Mouse (Mus musculus) kidney, postnatal 0 days (tissue): ENCODE results near the gene Fbxl2. TPM values are rescaled to one million over a fixed set of nuclear protein-coding genes. Genes with fewer than 3 reads are reported as not detected.

Experiments used
- ATAC-seq: fragments of 200-750 bp; cut with Nextera tagmentation; replicated peaks from 2 replicates; pipeline ENCODE4 v1.8.0; 2017; ENCODE audit warnings: low read depth, moderate number of reproducible peaks, moderate TSS enrichment, moderate library complexity; ENCODE audit not compliant: low FRiP score
- DNase-seq: peaks from one replicate; pipeline ENCODE4 v3.0.0-alpha.2; 2016; ENCODE audit warnings: low spot score
- H3K27ac ChIP-seq: fragments of 300-500 bp; sonication (generic); 2 replicates; pipeline ENCODE4 v1.5.1; 2014; ENCODE audit warnings: mild to moderate bottlenecking
- H3K27me3 ChIP-seq: fragments of 300-500 bp; sonication (generic); 2 replicates; pipeline ENCODE4 v1.6.1; 2014; ENCODE audit warnings: low read length, mixed read lengths; ENCODE audit not compliant: insufficient read depth
- H3K36me3 ChIP-seq: fragments of 300-500 bp; sonication (generic); 2 replicates; pipeline ENCODE4 v1.6.1; 2014; ENCODE audit warnings: low read length, mixed read lengths; ENCODE audit not compliant: insufficient read depth
- H3K4me1 ChIP-seq: fragments of 300-500 bp; sonication (generic); replicated peaks from 2 replicates; pipeline ENCODE4 v1.6.1; 2014; ENCODE audit warnings: antibody characterized with exemption, low read length, mixed read lengths; ENCODE audit not compliant: insufficient read depth
- H3K4me2 ChIP-seq: fragments of 300-500 bp; sonication (generic); 2 replicates; pipeline ENCODE4 v1.6.1; 2014; ENCODE audit warnings: mild to moderate bottlenecking, low read length, moderate library complexity, mixed read lengths
- H3K4me3 ChIP-seq: fragments of 300-500 bp; sonication (generic); replicated peaks from 2 replicates; pipeline ENCODE4 v1.5.1; 2014; ENCODE audit warnings: low read depth, low read length
- H3K9ac ChIP-seq: fragments of 300-500 bp; sonication (generic); 2 replicates; pipeline ENCODE4 v1.6.1; 2014; ENCODE audit warnings: low read depth, low read length
- H3K9me3 ChIP-seq: fragments of 300-500 bp; sonication (generic); replicated peaks from 2 replicates; pipeline ENCODE4 v1.6.1; 2016; ENCODE audit warnings: low read length, inconsistent platforms, mixed read lengths
- CTCF ChIP-seq: IDR thresholded peaks from 2 replicates; pipeline ENCODE4 v1.5.1; 2016; ENCODE audit warnings: antibody characterized with exemption, low read depth, mild to moderate bottlenecking, moderate library complexity
- WGBS: fragments of 180-500 bp; shearing (Covaris S2); extraction: QIAGEN DNeasy Blood & Tissue Kit; methylation state at CpG from one replicate; pipeline ENCODE4 v1.1.7; 2014; 5-methylcytosine and 5-hydroxymethylcytosine counted together
- polyA plus RNA-seq: library from polyadenylated mRNA; unstranded; fragments of >200 nt; fragmentation: Nextera tagmentation; extraction: Ambion mirVana; gene quantifications from 2 replicates; pipeline ENCODE4 v1.2.1, GENCODE M21; 2015

Fbxl2 gene
- polyA plus RNA-seq, 1 experiment from 2014 or later = 2.8 TPM

GRCm38 (mm10) chr9:113990547-113991248 lies 55.3 kb downstream of the Fbxl2 start:
- peak; percentile 73 for ATAC-seq
- DNase-seq = peak; percentile 92
- Histone ChIP-seq H3K27me3 (no peaks in the 10 kb centered on the region), H3K4me3 (no peak overlapping the region), H3K4me2 (peak overlapping the region; percentile 57), H3K27ac (no peak overlapping the region), H3K4me1 (no peaks in the 10 kb centered on the region), H3K9me3 (no peaks in the 10 kb centered on the region), H3K9ac (peak overlapping the region; percentile 28; the same call in 1 of the 2 replicates), H3K36me3 (no peaks in the 10 kb centered on the region)
- WGBS = 20% methylated on average over 18 of the region's 18 CpGs
- peak; percentile 96 for TF ChIP-seq CTCF

GRCm38 (mm10) chr9:113984946-113985620 lies 60.9 kb downstream of the Fbxl2 start:
- 69% methylated on average over 13 of the region's 13 CpGs for WGBS
- DNase-seq = no peak

DNA sequence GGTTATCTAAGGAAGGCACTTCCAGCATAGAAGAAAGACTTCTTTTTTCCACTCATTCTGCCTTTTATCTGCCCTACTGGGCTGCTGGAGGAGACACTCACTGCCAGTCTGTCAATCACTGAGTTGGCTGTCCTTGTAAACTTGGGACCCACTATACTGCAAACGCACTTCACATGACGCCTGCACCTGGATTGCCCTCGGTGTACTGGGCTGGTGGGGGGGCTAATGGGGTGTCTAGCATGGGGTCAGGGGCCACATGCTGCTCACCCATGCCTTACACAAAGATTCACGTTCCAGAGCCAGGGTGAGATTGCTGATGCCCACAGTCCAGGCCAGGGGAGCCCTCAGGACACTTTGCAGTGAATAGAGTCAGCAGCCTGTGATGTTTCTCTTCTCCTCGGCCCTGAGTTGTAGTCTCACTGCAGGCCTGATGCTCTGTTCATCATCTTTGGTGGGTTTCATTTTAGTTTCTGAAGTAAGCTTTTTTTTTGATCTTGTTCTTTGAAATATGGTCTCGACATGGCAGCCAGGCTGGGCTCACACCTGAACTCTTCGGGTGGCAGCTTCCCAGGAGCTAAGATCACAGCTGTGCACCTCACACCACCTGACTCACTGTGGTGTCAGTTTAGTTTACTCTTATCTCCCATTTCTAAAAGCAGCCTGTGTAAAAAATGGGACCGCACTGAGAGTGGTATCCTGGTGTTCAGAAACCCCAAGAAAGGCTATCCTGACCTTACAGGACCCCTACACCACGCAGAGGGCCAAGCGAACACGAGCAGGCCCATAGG lies 62.9 kb downstream of the Fbxl2 start:
- Histone ChIP-seq H3K9ac (no peak overlapping the region), H3K36me3 (peaks cover 4% of the 10 kb centered on the region; the same call in 1 of the 2 replicates), H3K27ac (no peak overlapping the region), H3K4me3 (no peak overlapping the region), H3K27me3 (no peaks in the 10 kb centered on the region), H3K4me2 (no peak overlapping the region), H3K4me1 (0 out of 2 replicates have a peak, but pooled peaks cover 3% of the 10 kb centered on the region), H3K9me3 (no peaks in the 10 kb centered on the region)
- ATAC-seq (no peak), DNase-seq (no peak)
- WGBS = 70% methylated on average over 11 of the region's 11 CpGs
- TF ChIP-seq CTCF = no peak

More at GRCm38 (mm10) chr9:113984946-113985620, 60.9 kb downstream of the Fbxl2 start:
- no peaks in the 10 kb centered on the region for H3K36me3 ChIP-seq
- no peaks in the 10 kb centered on the region for H3K9me3 ChIP-seq
- no peak overlapping the region for H3K9ac ChIP-seq
- no peak overlapping the region for H3K4me2 ChIP-seq
- ATAC-seq = no peak
- H3K4me1 ChIP-seq = 0 out of 2 replicates have a peak, but pooled peaks cover 3% of the 10 kb centered on the region
- H3K27me3 ChIP-seq = no peaks in the 10 kb centered on the region
- H3K4me3 ChIP-seq = no peak overlapping the region
- no peak for TF ChIP-seq CTCF
- no peak overlapping the region for H3K27ac ChIP-seq

GRCm38 (mm10) chr9:113982451-113982850 lies 63.5 kb downstream of the Fbxl2 start:
- ATAC-seq = no peak

DNA sequence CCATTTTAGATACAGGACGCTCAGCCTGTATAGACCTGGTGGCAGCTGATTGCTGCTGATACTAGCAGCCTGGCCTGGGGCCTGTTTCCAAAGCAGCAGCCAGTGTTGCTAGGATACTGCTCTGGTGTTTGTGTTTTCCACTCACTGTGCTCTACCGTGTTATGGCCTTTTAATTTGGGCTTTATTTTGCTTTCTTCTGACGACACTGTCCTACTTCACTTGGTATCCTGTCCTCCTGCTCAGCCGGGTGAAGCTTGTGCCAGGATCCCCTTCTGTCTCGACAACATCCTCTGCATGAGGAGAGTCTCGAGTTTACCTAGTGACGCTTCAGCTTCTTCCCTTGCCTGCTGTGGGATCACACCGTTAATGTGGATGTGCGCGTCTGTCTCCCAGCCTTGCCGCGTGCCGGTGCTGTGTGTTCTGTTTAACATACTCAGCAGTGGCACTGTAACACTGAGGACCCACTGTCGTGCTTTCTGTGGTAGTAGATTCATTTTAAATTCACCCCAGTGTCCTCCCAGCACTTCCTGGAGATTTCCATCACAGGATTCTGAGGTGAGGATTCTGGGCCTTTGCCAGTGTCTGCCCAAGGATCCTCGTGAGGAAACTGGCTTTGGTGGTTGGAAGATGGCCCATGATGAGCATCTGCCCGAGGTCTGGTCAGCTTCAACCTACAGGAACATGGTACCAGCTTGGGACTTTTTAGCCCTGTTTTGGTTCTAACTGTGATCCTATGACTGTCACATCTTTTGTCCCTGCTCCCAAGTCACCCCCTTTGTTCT lies 64.7 kb downstream of the Fbxl2 start:
- Histone ChIP-seq H3K4me2 (no peak overlapping the region), H3K36me3 (peaks cover 10% of the 10 kb centered on the region; the same call in 1 of the 2 replicates), H3K9me3 (no peaks in the 10 kb centered on the region), H3K27me3 (no peaks in the 10 kb centered on the region), H3K4me1 (0 out of 2 replicates have a peak, but pooled peaks cover 3% of the 10 kb centered on the region), H3K9ac (no peak overlapping the region), H3K4me3 (no peak overlapping the region), H3K27ac (no peak overlapping the region)
- no peak; the same call in 1 of the 2 replicates for ATAC-seq
- peak; percentile 29 for DNase-seq
- WGBS = 64% methylated on average over 16 of the region's 16 CpGs
- TF ChIP-seq CTCF = no peak

More at GRCm38 (mm10) chr9:113982451-113982850, 63.5 kb downstream of the Fbxl2 start:
- Histone ChIP-seq H3K27me3 (no peaks in the 10 kb centered on the region), H3K9me3 (no peaks in the 10 kb centered on the region), H3K4me3 (no peak overlapping the region), H3K4me2 (no peak overlapping the region), H3K4me1 (0 out of 2 replicates have a peak, but pooled peaks cover 3% of the 10 kb centered on the region), H3K27ac (no peak overlapping the region), H3K36me3 (peaks cover 4% of the 10 kb centered on the region; the same call in 1 of the 2 replicates), H3K9ac (no peak overlapping the region)
- DNase-seq = no peak
- 87% methylated on average over 2 of the region's 2 CpGs for whole genome bisulfite sequencing
- no peak for TF ChIP-seq CTCF
